Mouse (Mus musculus) layer of hippocampus, adult 2 months (tissue): ENCODE data around the gene Vrk3. TPM values are rescaled to one million over a fixed set of nuclear protein-coding genes. Genes with fewer than 3 reads are reported as not detected.

ENCODE experiments used
- DNase-seq, 2 experiments: peaks; one replicate each; pipeline ENCODE4 v3.0.0; 2022; ENCODE audit warnings: low spot score in 2 of 2
- H3K27ac ChIP-seq: fragments of 200-600 bp; 2 replicates; pipeline ENCODE4 v1.8.1; 2022
- H3K4me3 ChIP-seq: fragments of 200-600 bp; 2 replicates; pipeline ENCODE4 v1.8.1; 2022; ENCODE audit warnings: mild to moderate bottlenecking
- CTCF ChIP-seq: fragments of 200-600 bp; conservative IDR thresholded peaks from 2 replicates; pipeline ENCODE4 v1.8.1; 2022; ENCODE audit warnings: antibody characterized with exemption, mild to moderate bottlenecking, moderate library complexity
- total RNA-seq, 2 experiments: library from RNA; stranded (reverse); gene quantifications; 2 replicates each; pipeline ENCODE4 v1.2.3; 2021

Gene Vrk3
- total RNA-seq, 2 experiments from 2014 or later = 31.7 to 35.4 TPM

- no peak for TF ChIP-seq CTCF
- no peak for DNase-seq
- Histone ChIP-seq H3K27ac (no peak overlapping the region), H3K4me3 (no peak overlapping the region)
Observed at GRCm38 (mm10) chr7:44776849-44777498, 28.8 kb downstream of the Vrk3 start.

- DNase-seq = no peak
- no peak overlapping the region for H3K27ac ChIP-seq
- no peak overlapping the region for H3K4me3 ChIP-seq
- no peak for TF ChIP-seq CTCF
Observed at GRCm38 (mm10) chr7:44780101-44780500, 31.9 kb downstream of the Vrk3 start.

- Histone ChIP-seq H3K4me3 (no peak overlapping the region), H3K27ac (no peak overlapping the region)
- DNase-seq = no peak
- no peak for TF ChIP-seq CTCF
Observed at GRCm38 (mm10) chr7:44789531-44789930, 41.3 kb downstream of the Vrk3 start.

GRCm38 (mm10) chr7:44790066-44790465 lies 41.9 kb downstream of the Vrk3 start:
- no peak for DNase-seq
- no peak overlapping the region for H3K4me3 ChIP-seq
- no peak for TF ChIP-seq CTCF
- H3K27ac ChIP-seq = no peak overlapping the region

- Histone ChIP-seq H3K27ac (no peak overlapping the region), H3K4me3 (no peak overlapping the region)
- no peak for DNase-seq
- no peak for TF ChIP-seq CTCF
Observed at GRCm38 (mm10) chr7:44792781-44793180, 44.6 kb downstream of the Vrk3 start.

GRCm38 (mm10) chr7:44808927-44809326 lies 60.7 kb downstream of the Vrk3 start:
- Histone ChIP-seq H3K27ac (no peak overlapping the region), H3K4me3 (no peak overlapping the region)
- DNase-seq = no peak
- TF ChIP-seq CTCF = no peak

GRCm38 (mm10) chr7:44809466-44809865 lies 61.3 kb downstream of the Vrk3 start:
- TF ChIP-seq CTCF = no peak
- no peak for DNase-seq
- no peak overlapping the region for H3K27ac ChIP-seq
- H3K4me3 ChIP-seq = no peak overlapping the region

GRCm38 (mm10) chr7:44810365-44810764 lies 62.2 kb downstream of the Vrk3 start:
- Histone ChIP-seq H3K4me3 (no peak overlapping the region), H3K27ac (no peak overlapping the region)
- TF ChIP-seq CTCF = no peak
- DNase-seq = no peak

GRCm38 (mm10) chr7:44810819-44811557 lies 62.8 kb downstream of the Vrk3 start:
- DNase-seq = no peak
- Histone ChIP-seq H3K4me3 (no peak overlapping the region), H3K27ac (no peak overlapping the region)
- TF ChIP-seq CTCF = no peak

- TF ChIP-seq CTCF = no peak
- peak in 1 of 2 experiments; percentile 5 for DNase-seq
- Histone ChIP-seq H3K27ac (no peak overlapping the region), H3K4me3 (no peak overlapping the region)
Observed at GRCm38 (mm10) chr7:44812651-44813325, 64.6 kb downstream of the Vrk3 start.

GRCm38 (mm10) chr7:44813985-44814384 lies 65.8 kb downstream of the Vrk3 start:
- TF ChIP-seq CTCF = no peak
- no peak for DNase-seq
- Histone ChIP-seq H3K4me3 (no peak overlapping the region), H3K27ac (no peak overlapping the region)

GRCm38 (mm10) chr7:44814423-44814822 lies 66.2 kb downstream of the Vrk3 start:
- TF ChIP-seq CTCF = no peak
- H3K27ac ChIP-seq = no peak overlapping the region
- peak in 1 of 2 experiments; percentile 7 for DNase-seq
- H3K4me3 ChIP-seq = no peak overlapping the region

GRCm38 (mm10) chr7:44814952-44815553 lies 66.8 kb downstream of the Vrk3 start:
- Histone ChIP-seq H3K27ac (peak overlapping the region; percentile 97), H3K4me3 (peak overlapping the region; percentile 82)
- TF ChIP-seq CTCF = no peak
- DNase-seq = no peak
